8 mouse cellular contexts compared by ENCODE assay signal in the genomic region with DNA sequence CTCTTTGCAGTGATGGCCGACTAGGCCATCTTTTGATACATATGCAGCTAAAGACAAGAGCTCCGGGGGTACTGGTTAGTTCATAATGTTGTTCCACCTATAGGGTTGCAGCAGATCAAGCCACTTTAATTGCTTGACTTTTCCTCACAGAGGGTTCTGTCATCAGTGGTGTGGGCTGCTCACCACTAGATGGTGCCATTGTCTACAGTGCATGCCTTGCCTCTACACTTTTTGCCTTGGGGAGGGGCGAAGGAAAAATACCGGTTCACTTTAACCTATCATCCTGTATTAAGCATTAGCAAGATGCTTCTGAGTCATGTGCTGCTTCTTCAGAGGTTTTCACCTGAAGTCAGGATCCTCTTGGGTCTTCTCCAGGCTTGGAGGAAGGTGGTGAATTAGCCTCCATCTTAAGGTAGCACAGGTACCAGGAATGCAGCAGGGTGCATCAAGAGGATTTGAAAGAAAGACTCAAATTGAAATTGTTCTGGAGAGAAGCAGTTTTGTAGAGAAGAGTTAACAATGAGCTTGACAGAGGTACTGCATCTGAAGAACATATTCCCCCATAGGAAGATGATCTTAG.
A peak's percentile ranks its signal among the peaks of the same experiment; 100 is the strongest.
DNase-seq lines count a peak whose midpoint lies in the region; ATAC-seq and TF ChIP-seq lines count a peak whose summit lies in the region.

No protein-coding gene starts in this region.

- no peaks in the 10 kb centered on the region for H3K9me3 ChIP-seq in heart, postnatal 0 days (replicated peaks; ENCODE audit: control insufficient read depth, low read length)

- no peaks in the 10 kb centered on the region; the same call in 1 of the 2 replicates for H3K4me1 ChIP-seq in cortical plate, adult 2 months (ENCODE audit: control insufficient read depth, insufficient read depth, low read length)
- H3K4me1 ChIP-seq in heart, postnatal 0 days (ENCODE audit: control insufficient read depth, insufficient read depth), result 0 out of 2 replicates have a peak, but pooled peaks cover 6% of the 10 kb centered on the region

- no peak for TF ChIP-seq POLR2A in cortical plate, adult 2 months (IDR thresholded peaks at IDR 0.05; ENCODE audit: extremely low read depth, insufficient read depth, low read length)

- no peak for ATAC-seq in heart, postnatal 0 days (ENCODE audit: insufficient read depth, low read depth)

- H3K9ac ChIP-seq in heart, postnatal 0 days (replicated peaks; ENCODE audit: low read depth, low read length), result no peak overlapping the region

- no peaks in the 10 kb centered on the region for H3K27me3 ChIP-seq in heart, postnatal 0 days (ENCODE audit: control insufficient read depth, insufficient read depth, low read length)

- no peaks in the 10 kb centered on the region for H3K36me3 ChIP-seq in heart, postnatal 0 days (replicated peaks; ENCODE audit: control insufficient read depth, insufficient read depth, low read length)

- H3K4me3 ChIP-seq in cortical plate, adult 2 months (ENCODE audit: insufficient read depth, low read length), result no peak overlapping the region
- no peak overlapping the region for H3K4me3 ChIP-seq in heart, postnatal 0 days (ENCODE audit: low read depth, low read length)

- WGBS in heart, postnatal 0 days, result 21% methylated on average over 4 of the region's 4 CpGs

- H3K27ac ChIP-seq in cortical plate, adult 2 months (ENCODE audit: insufficient read depth, low read length), result no peak overlapping the region
- H3K27ac ChIP-seq in heart, postnatal 0 days (ENCODE audit: low read depth), result no peak overlapping the region

- no peak overlapping the region for H3K4me2 ChIP-seq in heart, postnatal 0 days (ENCODE audit: low read depth, low read length)

- peak; percentile 77 for DNase-seq in CD4-positive helper T cell, adult 2 months (ENCODE audit: low read depth, low spot score)
- DNase-seq in adipocyte (ENCODE audit: low spot score), result peak; percentile 74
- peak; percentile 25 for DNase-seq in heart, postnatal 0 days (ENCODE audit: low spot score)
- peak; percentile 44 to 67 for DNase-seq in kidney, postnatal 25 days
- peak; percentile 67 for DNase-seq in lung, postnatal 10 days
- DNase-seq in ovary, postnatal 14 days (ENCODE audit: low spot score), result peak; percentile 47
- DNase-seq in thymus, postnatal 36 days, result peak; percentile 68 to 72

- TF ChIP-seq CTCF in cortical plate, adult 2 months (IDR thresholded peaks at IDR 0.05; ENCODE audit: extremely low read depth, insufficient read depth, low read length), result peak; percentile 80
- peak; percentile 95 for TF ChIP-seq CTCF in heart, postnatal 0 days (IDR thresholded peaks at IDR 0.05; ENCODE audit: low read depth)

- no peak for TF ChIP-seq EP300 in heart, postnatal 0 days (IDR thresholded peaks at IDR 0.05; ENCODE audit: low read depth)

Comparison
In these comparisons a context has a peak if more than half of its experiments do, and no peak if none do; other contexts are left out.
1. DNase-seq: peak in every context shown above with its lines; median percentile 77 in CD4-positive helper T cell, adult 2 months; 74 in adipocyte; 70 in thymus, postnatal 36 days; 67 in lung, postnatal 10 days; 56 in kidney, postnatal 25 days; 47 in ovary, postnatal 14 days; 25 in heart, postnatal 0 days.